Mouse (Mus musculus) limb, embryonic 11.5 days (tissue): ENCODE results near the gene Timm8b. TPM values are rescaled to one million over a fixed set of nuclear protein-coding genes. Genes with fewer than 3 reads are reported as not detected.

ENCODE experiments used
- ATAC-seq: fragments of 200-750 bp; cut with Nextera tagmentation; 2 replicates; pipeline ENCODE4 v1.8.0; 2017; ENCODE audit warnings: low read depth; ENCODE audit not compliant: insufficient number of reproducible peaks, low FRiP score, low TSS enrichment
- DNase-seq: peaks from one replicate; pipeline ENCODE4 v3.0.0-alpha.2; 2015; ENCODE audit warnings: low spot score
- H3K27ac ChIP-seq: fragments of 300-500 bp; sonication (generic); replicated peaks from 2 replicates; pipeline ENCODE4 v1.5.1; 2014; ENCODE audit warnings: low read depth, mild to moderate bottlenecking, low read length
- H3K27me3 ChIP-seq: fragments of 300-500 bp; sonication (generic); 2 replicates; pipeline ENCODE4 v1.6.1; 2014; ENCODE audit warnings: mild to moderate bottlenecking, low read length, mixed read lengths; ENCODE audit not compliant: control insufficient read depth, insufficient read depth
- H3K36me3 ChIP-seq: fragments of 300-500 bp; sonication (generic); 2 replicates; pipeline ENCODE4 v1.6.1; 2014; ENCODE audit warnings: mild to moderate bottlenecking, low read length, moderate library complexity, mixed read lengths; ENCODE audit not compliant: control insufficient read depth, insufficient read depth
- H3K4me1 ChIP-seq: fragments of 300-500 bp; sonication (generic); 2 replicates; pipeline ENCODE4 v1.6.1; 2014; ENCODE audit warnings: low read length, mixed read lengths; ENCODE audit not compliant: control insufficient read depth, insufficient read depth
- H3K4me2 ChIP-seq: fragments of 300-500 bp; sonication (generic); 2 replicates; pipeline ENCODE4 v1.6.1; 2014; ENCODE audit warnings: low read depth, mild to moderate bottlenecking, moderate library complexity; ENCODE audit not compliant: severe bottlenecking
- H3K4me3 ChIP-seq: fragments of 300-500 bp; sonication (generic); 2 replicates; pipeline ENCODE4 v1.5.1; 2014; ENCODE audit warnings: low read depth, low read length
- H3K9ac ChIP-seq: fragments of 300-500 bp; sonication (generic); 2 replicates; pipeline ENCODE4 v1.6.1; 2014; ENCODE audit warnings: mild to moderate bottlenecking, low read length
- H3K9me3 ChIP-seq: fragments of 300-500 bp; sonication (generic); 2 replicates; pipeline ENCODE4 v1.6.1; 2016; ENCODE audit warnings: low read length; ENCODE audit not compliant: control insufficient read depth
- WGBS: fragments of 180-500 bp; shearing (Covaris S2); extraction: QIAGEN DNeasy Blood & Tissue Kit; methylation state at CpG from one replicate; pipeline ENCODE4 v1.1.7; 2014; 5-methylcytosine and 5-hydroxymethylcytosine counted together
- polyA plus RNA-seq: library from polyadenylated mRNA; unstranded; fragments of >200 nt; fragmentation: Nextera tagmentation; extraction: Ambion mirVana; gene quantifications from 2 replicates; pipeline ENCODE4 v1.2.1, GENCODE M21; 2014

Timm8b gene
- polyA plus RNA-seq, 1 experiment from 2014 or later: 308 TPM

DNA sequence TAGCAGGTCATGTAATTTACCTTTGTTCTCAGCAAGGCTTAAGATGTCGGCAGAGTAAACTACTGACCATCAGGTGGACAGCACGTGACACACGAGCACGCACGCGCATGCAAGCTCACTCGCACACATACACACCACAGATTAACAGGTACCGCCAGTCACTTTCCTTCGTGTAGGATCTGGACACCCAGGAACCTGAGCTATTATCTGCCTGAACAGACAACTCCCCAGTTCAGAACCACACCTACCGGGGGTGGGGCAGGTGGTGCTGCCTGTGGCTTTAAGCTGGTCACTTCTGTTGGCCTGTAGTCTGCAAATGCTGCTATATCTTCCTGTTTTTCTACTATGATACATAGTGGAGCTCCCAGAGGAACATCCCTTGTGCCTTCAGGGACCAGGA lies 46.8 kb downstream of the Timm8b start:
- no peak for ATAC-seq
- WGBS: 94% methylated on average over 10 of the region's 10 CpGs

More for the DNA sequence above, 46.8 kb downstream of the Timm8b start:
- Histone ChIP-seq H3K9me3 (no peaks in the 10 kb centered on the region), H3K9ac (no peak overlapping the region), H3K36me3 (peaks cover 13% of the 10 kb centered on the region), H3K27ac (no peak overlapping the region), H3K4me1 (no peaks in the 10 kb centered on the region), H3K27me3 (no peaks in the 10 kb centered on the region), H3K4me2 (no peak overlapping the region), H3K4me3 (no peak overlapping the region)
- DNase-seq: no peak

Other genes with a start within 250 kb of the Timm8b start
- 0.28 and 0.35 TPM in 2 replicates for gene Plet1, start 109.4 kb upstream of the Timm8b start, polyA plus RNA-seq
- gene Pts, start 75.2 kb upstream of the Timm8b start, polyA plus RNA-seq: 55.3 and 58.0 TPM in 2 replicates
- 0.85 and 0.88 TPM in 2 replicates for gene Il18, start 49.1 kb upstream of the Timm8b start, polyA plus RNA-seq
- 0.16 and 0.17 TPM in 2 replicates for gene Bco2, start 48.7 kb upstream of the Timm8b start, polyA plus RNA-seq
- gene Tex12, start 42.6 kb upstream of the Timm8b start, polyA plus RNA-seq: not detected in 2 replicates
- 293 and 303 TPM in 2 replicates for gene Sdhd, start 98 bp upstream of the Timm8b start, polyA plus RNA-seq
- gene Pih1d2, start 13.4 kb downstream of the Timm8b start, polyA plus RNA-seq: 5.0 and 5.6 TPM in 2 replicates
- 29.7 and 32.3 TPM in 2 replicates for gene Nkapd1, start 13.6 kb downstream of the Timm8b start, polyA plus RNA-seq
- 60.0 and 63.7 TPM in 2 replicates for gene Dlat, start 55.9 kb downstream of the Timm8b start, polyA plus RNA-seq
- gene Dixdc1, start 135.6 kb downstream of the Timm8b start, polyA plus RNA-seq: 27.6 and 30.6 TPM in 2 replicates
- 1.7 and 2.8 TPM in 2 replicates for gene 2310030G06Rik, start 142.6 kb downstream of the Timm8b start, polyA plus RNA-seq
- gene Cryab, start 147.4 kb downstream of the Timm8b start, polyA plus RNA-seq: 8.9 and 13.3 TPM in 2 replicates
- gene Hspb2, start 148.4 kb downstream of the Timm8b start, polyA plus RNA-seq: 3.1 and 3.5 TPM in 2 replicates
- gene Fdxacb1, start 164.3 kb downstream of the Timm8b start, polyA plus RNA-seq: 11.8 and 12.5 TPM in 2 replicates
- gene Alg9, start 171.1 kb downstream of the Timm8b start, polyA plus RNA-seq: 36.9 and 40.4 TPM in 2 replicates
- 28.9 and 30.7 TPM in 2 replicates for gene 1110032A03Rik, start 171.6 kb downstream of the Timm8b start, polyA plus RNA-seq
- 126 and 133 TPM in 2 replicates for gene Ppp2r1b, start 241.4 kb downstream of the Timm8b start, polyA plus RNA-seq